Mouse (Mus musculus): ENCODE results near the gene Trnt1.

- TF ChIP-seq POLR2A (IDR thresholded peaks at IDR 0.05; ENCODE audit: extremely low read depth, insufficient read depth, low read length) (no peak), CTCF (IDR thresholded peaks at IDR 0.05; ENCODE audit: extremely low read depth, insufficient read depth, low read length) (no peak)
These were observed 21.7 kb upstream of the Trnt1 start for GRCm38 (mm10) chr6:106747251-106747650.

Measured in cortical plate, adult 2 months (tissue).